Mouse (Mus musculus) B cell, adult 2 months (primary cell): ENCODE measurements around the gene Bcap31.
"Not testable (repeated sequence)": the region's sequence is repeated elsewhere in the genome, so short reads cannot be mapped to it uniquely, and the experiment has no call there.

Experiments
- DNase-seq, 2 experiments: peaks; one replicate each; pipeline ENCODE4 v3.0.0; 2022

Gene Bcap31

GRCm38 (mm10) chrX:73716109-73716661 is at the start of gene Bcap31, which contains the start of gene Abcd1:
Bcap31 (minus strand) TSS chrX:73716175.
Abcd1 (plus strand) TSS chrX:73716597.
- DNase-seq = peak; percentile 95 to 97

DNA sequence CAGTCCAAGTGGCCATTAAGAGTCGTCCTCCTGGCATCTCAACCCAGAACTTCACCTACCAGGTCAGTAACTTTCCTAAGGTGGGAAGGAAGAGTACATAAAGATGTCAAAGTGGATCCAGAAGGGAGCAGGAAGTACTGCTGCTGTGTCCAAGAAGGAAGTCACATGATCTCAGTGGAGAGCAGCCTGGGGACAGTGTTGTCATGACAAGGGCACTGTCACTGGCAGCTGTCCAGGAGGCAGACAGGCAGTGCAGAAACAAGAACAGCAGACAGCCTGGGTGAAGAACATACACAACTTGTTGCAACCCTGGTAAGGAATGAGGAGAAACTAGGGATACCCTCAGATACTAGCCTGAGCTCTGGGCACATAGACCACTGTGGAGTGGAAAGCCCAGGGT is 49.3 kb upstream of the Bcap31 start:
- no peak for DNase-seq

DNA sequence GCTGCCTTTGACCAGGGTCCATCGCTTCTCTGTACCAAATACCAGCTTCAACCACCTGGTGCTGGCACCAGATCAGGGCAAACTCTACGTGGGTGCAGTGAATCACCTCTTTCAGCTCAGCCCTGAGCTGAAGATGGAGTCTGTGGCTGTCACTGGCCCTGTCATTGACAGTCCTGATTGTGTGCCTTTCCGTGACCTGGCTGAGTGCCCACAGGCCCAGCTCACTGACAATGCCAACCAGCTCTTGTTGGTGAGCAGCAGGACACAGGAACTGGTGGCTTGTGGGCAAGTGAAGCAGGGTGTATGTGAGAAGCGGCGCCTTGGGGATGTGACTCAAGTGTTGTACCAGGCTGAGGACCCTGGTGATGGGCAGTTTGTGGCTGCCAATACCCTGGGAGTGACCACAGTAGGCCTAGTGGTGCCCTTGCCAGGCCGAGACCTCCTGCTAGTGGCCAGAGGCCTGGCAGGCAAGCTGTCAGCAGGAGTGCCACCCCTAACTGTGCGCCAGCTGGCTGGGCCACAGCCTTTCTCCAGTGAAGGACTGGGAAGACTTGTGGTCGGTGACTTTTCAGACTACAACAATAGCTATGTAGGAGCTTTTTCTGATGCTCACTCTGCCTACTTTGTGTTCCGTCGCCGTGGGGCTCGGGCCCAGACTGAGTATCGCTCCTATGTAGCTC is 42.8 kb upstream of the Bcap31 start:
- no peak for DNase-seq

- DNase-seq = no peak
Measured at GRCm38 (mm10) chrX:73756334-73757140, 40.6 kb upstream of the Bcap31 start, which contains the start of gene Plxnb3. Plxnb3 (plus strand) TSS chrX:73757090.

DNA sequence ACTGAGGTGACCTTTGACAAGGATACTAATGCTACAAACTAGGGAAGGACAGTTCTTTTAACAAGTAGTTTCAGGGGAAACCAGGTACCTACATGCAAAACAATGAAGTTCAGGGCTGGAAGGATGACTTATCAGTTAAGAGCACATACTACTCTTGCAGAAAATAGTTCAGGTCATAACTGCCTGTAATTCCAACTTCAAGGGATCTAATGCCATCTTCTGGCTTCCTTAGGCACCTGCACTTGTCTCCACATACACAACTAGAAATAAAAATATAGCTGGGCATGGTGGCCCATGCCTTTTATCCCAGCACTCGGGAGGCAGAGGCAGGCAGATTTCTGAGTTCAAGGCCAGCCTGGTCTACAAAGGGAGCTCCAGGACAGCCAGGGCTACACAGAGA is 33.0 kb upstream of the Bcap31 start:
- no peak for DNase-seq

DNA sequence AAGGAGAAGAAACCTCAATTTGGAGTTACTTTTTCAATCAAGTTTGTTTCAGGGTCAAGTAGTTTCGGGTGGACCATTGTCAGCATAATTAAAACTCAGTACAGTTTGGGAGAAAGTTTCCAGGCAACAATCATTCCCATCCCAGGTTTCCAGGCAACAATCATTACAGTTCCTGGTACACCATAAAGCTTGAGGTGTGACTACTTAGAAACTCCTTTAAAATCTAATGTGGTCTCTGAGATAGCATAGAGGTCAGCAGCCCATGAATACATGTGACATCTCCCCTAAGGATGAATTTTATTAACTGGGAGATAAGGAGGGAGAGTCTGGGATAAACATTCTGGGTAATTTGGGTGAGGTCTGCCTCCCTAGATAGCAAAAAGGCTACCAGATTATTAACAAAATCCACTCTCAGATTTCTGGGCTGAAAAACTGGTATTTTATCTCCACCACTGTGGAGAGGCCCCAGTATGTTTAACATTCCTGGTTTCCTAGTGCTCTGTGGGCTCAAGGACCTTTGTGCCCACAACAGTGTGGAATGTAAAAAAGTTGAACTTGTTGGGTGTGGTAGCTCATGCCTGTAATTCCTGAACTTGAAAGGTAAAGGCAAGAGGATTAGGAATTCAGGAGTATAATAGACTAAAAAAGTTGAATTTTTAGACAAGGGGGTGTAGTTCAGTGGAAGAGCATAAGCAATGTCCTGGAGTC is 29.0 kb upstream of the Bcap31 start:
- DNase-seq = no peak

- not testable (repeated sequence) for DNase-seq
Measured at GRCm38 (mm10) chrX:73739841-73740240, 23.9 kb upstream of the Bcap31 start.

- DNase-seq = no peak
Measured at GRCm38 (mm10) chrX:73739151-73739550, 23.2 kb upstream of the Bcap31 start.

DNA sequence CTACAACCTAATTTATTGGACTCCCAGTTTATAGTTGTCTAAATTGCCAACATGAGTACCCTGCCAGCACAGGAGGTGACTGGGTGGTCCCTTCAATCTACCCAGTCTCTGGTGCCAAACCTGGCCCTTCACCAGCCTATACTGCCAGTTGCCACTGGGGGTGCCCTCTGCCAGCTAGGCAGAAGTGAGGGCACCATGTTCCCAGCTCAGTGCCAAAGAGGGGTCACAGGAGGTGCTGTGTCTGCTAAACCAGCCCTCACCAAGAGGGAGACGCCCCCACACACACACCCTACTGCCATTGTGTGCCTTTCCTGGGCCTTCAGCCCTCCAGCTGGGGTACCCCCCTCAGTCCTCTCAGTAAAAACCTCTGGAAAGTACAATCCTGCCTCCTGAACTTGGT is 22.2 kb upstream of the Bcap31 start:
- peak; percentile 28 to 35 for DNase-seq

GRCm38 (mm10) chrX:73730908-73731307 is 14.9 kb upstream of the Bcap31 start:
- no peak for DNase-seq

- DNase-seq = peak; percentile 61 to 63
Measured at GRCm38 (mm10) chrX:73718686-73719362, 2.8 kb upstream of the Bcap31 start.

GRCm38 (mm10) chrX:73718271-73718670 is 2.3 kb upstream of the Bcap31 start:
- DNase-seq = peak in 1 of 2 experiments; percentile 5

DNA sequence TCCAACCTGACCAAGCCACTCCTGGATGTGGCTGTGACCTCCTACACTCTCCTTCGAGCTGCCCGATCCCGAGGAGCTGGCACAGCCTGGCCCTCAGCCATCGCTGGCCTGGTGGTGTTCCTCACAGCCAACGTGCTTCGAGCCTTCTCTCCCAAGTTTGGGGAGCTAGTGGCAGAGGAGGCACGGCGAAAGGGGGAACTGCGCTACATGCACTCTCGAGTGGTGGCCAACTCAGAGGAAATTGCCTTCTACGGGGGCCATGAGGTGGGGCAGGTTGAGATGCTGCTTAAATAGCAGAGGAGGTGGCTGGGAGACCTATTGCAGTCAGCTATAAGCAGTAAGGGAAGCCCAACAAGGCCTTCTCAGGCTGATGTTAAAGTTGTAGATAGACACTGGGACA is 1.7 kb upstream of the Bcap31 start:
- peak; percentile 53 to 54 for DNase-seq

DNA sequence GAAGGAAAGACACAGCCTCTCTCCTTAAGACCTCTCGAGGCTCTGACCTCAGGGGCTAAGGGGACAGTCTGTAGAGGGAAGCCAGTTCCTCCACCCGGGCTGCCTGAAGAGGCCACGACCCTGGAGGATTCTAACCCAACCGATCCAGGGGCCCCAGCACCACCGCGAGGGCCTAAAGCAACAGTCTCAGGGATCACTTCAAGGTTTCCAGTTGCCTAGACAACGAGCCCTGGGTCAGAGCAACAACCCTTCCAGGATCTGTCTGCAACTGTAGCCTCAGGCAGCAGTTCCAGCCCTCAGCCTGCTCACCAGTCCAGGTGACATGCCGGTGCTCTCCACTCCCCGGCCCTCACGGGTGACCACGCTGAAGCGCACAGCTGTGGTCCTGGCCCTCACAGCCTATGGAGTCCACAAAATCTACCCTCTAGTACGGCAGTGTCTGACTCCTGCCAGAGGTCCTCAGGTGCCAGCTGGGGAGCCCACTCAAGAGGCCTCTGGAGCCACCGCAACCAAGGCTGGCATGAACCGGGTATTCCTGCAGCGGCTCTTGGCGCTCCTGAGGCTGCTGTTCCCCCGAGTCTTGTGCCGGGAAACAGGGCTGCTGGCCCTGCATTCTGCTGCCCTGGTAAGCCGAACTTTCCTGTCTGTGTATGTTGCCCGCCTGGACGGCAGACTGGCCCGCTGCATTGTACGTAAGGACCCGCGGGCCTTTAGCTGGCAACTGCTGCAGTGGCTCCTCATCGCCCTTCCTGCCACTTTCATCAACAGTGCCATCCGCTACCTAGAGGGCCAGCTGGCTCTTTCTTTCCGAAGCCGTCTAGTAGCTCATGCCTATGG is 952 bp upstream of the Bcap31 start:
- peak; percentile 26 to 62 for DNase-seq

DNA sequence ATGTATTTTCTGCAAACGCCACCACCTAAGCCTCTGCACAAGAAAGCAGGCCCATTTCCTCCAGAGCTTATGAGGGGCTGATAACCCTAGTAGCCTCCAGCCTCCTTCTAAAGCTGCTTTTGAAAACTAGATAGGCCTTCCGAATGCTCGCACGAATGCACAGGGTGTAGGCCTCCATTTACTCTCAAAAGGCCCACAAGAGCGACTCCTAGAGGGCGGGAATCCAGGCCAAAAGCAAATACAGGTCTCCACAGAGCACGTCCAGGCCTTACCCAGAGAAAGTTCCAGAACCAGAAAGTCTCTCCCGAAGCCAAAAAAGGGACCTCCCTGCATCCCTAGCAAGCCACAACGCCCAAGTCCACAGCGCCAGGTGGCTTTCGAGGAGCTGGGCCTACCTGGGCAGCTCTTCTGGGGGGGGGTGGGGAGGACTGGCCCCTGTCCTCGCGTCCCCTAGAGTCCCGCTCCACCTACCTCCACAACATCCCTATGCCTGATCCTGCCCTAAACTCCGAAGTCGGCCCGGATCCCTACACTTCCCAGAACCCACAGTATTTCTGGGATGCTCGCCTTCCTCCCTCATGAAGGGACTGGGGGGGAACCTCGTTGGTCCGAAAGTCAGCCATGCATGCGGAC is 383 bp downstream of the Bcap31 start:
- DNase-seq = peak; percentile 29 to 30

- DNase-seq = peak; percentile 23 to 38
Measured at GRCm38 (mm10) chrX:73700472-73700871, 15.5 kb downstream of the Bcap31 start.

DNA sequence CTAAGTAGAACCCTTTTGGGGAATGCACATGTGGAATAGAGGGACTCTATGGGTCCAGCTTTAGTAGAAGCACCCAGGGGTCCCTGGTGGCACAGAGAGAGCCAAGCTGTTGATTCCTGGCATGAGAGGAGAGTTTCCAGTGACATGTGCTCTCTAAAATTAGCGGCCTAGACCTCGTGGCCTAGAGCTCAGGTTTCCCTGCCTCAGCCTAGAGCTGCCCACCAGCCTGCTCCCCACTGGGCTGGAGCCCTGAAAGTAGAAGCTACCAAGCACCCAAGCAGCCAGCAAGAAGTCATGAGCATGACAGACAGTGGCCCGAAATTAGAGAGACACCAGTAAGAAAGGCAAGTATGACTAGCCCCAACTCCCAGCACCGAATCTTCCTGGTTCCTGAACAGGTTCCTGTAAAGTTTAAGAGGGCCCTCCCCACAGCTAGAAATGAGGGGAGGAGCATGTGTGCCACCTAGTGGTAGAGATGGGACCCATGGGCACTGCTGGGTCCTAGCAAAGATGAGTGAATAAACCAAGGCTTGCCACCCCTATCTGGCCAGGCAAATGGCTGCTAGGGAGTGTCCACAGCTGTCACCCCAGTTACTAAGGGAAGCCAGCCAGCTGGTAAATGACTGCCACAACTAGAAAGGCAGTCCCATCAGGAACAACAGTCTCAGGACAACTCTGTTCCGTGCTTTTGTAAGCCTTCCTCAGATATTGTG is 24.9 kb downstream of the Bcap31 start:
- peak; percentile 60 to 62 for DNase-seq

GRCm38 (mm10) chrX:73685629-73686028 is 30.3 kb downstream of the Bcap31 start:
- no peak for DNase-seq

DNA sequence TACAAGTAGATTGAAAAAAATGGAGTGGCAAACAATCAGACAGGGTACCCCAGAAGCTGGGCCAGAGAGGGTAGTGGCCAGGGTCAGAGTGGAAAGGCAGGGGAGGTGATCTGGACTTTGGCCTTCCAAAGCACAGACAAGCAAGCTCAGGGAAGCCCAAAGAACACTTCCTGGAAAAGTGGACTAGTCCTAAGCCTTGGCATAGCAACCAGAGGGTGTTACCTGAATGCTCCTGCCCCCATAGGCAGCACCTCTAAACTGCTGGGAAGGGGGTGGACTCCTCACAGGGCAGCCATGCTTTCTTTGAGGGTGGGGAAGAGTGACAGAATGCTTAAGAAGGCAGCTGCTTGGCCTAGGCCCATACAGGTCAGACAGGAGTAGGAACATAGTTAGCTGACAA is 31.0 kb downstream of the Bcap31 start:
- no peak for DNase-seq

DNA sequence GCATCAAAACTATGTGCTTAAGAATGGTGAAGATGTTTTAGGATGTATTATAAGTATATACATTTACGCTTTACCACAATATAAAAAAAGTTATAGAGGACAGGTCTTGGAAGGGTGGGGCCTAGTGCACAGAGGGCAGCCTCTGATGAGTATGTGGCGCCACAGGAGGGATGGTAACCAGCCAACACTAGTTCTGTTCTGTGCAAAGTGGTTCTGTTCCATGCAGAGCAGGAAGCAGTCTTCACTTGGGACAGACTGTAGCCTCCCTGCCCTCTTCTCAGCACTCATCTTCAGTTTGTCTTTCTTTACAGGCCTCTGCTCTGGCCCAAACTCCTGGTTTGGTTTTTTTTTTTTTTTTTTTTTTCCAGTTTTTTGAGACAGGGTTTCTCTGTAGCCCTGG is 31.8 kb downstream of the Bcap31 start:
- no peak for DNase-seq
